Mouse (Mus musculus) lung, postnatal 25 days (tissue): ENCODE results near the gene Ccr7.

Source experiments
- DNase-seq: peaks from one replicate; pipeline ENCODE4 v3.0.0; 2022; ENCODE audit warnings: low spot score

Gene Ccr7

DNA sequence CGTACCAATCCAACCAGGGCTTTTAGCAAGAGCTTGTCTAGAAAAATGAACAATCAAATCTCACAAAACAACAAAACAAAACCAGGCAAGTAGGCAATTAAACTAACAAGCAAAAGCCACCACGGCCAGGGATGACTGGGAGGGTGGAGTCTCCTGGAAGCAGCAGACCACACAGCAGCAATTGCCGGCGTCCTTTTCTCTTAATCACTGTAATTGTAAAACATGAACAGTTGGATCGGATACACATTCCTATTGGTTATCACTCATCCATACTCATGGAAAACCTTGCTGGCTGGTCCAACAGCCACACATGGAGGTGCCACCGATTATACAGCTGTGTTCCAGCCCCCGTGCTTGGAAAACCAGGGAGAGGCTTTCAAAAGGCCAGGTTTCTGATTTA is 37.0 kb downstream of the Ccr7 start:
- DNase-seq, result no peak

DNA sequence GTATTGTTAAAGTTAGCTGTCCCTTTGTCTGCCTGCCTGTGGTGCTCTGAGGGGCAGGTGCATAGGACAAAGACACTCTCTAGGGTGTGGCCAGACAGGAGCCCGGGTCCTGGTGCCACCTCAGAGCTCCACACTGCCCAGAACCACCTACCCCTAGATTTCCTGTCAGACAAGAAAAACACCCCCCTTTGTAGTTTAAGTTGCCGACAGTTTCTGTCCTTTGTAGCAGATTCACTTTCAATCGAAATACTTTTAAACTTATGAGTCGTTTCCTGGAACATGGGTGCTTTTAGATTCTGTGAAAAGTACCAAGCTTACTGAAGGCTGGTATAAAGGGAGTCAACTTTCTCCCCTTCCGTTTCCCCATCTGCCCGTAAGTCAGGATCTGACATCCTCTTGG is 38.9 kb downstream of the Ccr7 start:
- no peak for DNase-seq

DNA sequence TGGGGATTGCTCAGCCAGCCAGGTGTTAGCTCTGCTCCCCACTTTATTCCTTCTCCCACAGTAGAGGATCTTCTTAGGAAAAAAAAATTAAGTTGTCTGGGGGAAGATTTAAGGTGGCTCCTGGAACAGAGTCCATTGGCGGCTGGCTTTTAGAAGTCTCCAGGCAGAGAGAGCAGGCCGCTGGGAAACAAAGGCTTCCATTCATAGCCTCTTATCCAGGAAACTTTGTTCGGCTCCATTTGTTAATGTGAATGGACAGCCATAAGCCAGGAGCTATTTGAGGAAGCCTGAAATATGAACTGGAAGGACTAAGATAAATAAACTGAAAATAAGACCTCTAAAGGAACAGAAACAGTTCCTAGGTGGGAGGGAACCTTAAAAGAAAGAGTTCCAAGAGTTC is 41.8 kb downstream of the Ccr7 start:
- DNase-seq, result no peak

DNA sequence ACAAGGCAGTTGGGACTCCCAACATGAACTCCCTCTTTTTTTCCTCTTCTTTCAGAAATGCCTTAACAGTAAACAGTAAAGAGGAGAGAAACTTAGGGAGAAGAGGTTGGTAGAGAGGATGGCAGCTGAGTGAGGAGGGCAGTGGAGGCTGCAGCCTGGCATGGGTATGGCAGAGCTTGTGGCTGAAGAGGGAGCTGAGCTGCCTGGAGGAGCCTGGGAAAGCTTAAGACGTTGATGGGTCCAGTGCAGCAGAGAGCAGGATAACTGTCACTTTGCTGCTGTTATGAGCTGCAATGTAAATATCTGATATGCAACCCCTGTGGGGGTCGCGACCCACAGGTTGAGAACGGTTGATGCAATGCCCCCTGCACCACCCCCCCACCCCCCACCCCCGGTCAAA is 42.2 kb downstream of the Ccr7 start:
- DNase-seq, result no peak

DNA sequence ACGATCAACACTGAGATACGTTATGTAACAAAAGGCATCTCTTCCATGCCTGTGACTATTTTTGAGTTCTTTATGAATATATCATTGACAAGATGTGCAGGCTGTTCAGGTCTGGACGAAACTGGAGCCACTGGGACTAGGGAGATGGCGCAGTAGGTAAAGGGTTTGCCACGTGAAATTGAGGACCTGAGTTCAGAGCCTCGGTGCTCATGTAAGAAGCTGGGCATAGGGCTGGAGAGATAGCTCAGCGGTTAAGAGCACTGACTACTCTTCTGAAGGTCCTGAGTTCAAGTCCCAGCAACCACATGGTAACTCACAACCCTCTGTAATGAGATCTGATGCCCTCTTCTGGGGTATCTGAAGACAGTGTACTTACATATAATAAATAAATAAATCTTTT is 43.2 kb downstream of the Ccr7 start:
- no peak for DNase-seq

DNA sequence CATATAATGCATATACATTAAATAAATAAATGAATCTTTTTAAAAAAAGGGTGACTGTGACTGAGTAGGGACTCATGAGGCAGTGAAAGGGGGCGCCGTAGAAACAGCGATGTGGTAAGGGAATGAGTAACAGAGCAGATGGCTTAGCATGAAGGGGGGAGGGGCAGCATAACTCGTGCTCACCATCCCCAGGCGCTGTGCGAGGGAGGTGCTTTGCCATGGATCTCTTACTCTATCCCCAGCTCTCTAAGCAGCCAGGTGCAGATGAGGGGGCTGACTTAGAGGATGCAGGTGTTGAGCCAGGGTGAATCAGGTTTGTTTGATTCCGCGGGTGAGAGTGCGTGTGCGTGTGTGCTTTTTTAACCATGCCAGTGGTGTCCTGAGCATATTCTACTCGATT is 43.7 kb downstream of the Ccr7 start:
- DNase-seq, result no peak

DNA sequence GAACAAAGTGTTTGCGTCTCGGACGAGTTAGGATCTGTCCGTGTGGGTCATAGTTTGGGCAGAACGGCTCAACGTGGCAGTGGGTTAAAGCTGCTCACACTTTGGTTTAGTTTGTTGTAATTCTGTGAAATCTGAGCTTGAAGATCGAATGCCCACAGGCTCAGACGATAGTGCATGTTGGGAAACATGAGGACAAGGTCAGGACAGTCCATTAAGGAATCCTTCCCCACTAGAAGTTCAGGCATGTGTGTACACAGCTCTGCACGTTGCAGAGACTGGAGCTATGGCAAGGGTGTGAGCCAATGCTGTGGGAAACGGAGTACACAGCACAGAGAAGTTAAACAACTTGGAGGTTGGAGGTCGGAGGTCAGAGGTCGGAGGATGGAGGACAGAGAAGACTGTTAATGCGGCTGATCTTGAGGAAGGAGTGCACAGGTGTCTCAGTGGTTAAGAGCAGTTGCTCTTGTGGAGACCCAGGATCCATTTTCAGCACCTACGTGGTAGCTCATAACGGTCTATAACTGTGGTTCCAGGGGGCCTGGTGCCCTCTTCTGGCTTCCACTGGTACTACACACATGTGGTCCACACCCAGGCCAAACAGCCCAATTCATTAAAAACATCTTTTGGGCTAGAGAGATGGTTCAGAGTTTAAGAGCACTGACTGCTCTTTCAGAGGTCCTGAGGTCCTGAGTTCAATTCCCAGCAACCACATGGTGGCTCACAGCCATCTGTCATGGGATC is 44.3 kb downstream of the Ccr7 start:
- DNase-seq, result no peak

DNA sequence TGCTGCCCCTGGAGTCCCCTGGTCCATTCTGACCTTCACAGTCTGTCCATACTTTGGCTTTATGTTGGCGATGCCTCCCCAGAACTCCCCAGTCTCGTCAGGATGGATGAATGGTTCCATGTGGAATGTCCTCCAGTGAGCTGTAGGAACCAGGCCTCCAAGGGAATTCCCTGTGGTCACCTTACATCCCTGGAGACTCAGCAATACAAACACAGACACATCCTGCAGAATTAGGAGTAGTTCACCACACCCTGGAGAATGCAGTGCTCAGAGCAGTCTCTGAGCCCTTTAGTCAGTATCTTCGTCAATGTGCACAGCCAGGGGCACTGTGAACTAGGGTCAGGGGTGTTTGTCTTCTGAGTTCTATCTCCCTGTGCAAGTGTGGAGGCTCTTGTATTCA is 46.6 kb downstream of the Ccr7 start:
- DNase-seq, result no peak

DNA sequence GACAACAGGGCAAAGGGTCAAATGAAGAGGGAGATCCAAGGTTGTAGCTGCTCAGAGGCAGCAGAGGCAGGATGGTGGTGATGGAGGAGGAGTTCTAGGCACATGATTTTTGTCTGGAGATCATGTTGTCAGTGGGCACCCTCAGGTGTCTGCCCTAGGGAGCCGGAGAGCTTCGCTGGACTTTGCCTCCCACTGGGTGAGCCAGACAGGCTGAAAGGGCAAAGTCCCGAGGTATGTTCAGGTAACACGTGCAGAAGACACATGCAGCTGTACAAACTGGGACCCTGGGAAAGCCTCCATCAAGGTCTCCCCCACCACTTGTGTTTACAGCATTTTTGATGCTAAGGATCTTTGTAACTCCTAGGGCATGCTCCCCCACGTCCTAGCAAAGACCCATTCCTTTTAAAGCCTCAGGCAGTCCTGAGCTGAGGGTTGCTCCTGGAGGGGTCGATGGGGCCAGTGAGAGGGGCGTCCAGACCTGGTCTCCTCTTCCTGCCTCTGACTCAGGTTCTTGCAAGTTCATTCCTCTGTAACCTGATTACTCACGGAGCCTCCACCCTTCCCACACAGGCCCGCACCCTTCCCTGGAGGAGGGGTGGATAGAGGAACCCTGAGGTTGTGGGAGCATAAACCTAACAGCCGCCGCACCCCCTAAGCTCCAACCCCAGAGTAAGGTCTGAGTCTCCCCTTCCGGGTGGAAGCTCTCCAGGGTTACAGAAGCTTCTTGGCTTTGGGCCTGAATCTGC is 48.7 kb downstream of the Ccr7 start:
- no peak for DNase-seq

DNA sequence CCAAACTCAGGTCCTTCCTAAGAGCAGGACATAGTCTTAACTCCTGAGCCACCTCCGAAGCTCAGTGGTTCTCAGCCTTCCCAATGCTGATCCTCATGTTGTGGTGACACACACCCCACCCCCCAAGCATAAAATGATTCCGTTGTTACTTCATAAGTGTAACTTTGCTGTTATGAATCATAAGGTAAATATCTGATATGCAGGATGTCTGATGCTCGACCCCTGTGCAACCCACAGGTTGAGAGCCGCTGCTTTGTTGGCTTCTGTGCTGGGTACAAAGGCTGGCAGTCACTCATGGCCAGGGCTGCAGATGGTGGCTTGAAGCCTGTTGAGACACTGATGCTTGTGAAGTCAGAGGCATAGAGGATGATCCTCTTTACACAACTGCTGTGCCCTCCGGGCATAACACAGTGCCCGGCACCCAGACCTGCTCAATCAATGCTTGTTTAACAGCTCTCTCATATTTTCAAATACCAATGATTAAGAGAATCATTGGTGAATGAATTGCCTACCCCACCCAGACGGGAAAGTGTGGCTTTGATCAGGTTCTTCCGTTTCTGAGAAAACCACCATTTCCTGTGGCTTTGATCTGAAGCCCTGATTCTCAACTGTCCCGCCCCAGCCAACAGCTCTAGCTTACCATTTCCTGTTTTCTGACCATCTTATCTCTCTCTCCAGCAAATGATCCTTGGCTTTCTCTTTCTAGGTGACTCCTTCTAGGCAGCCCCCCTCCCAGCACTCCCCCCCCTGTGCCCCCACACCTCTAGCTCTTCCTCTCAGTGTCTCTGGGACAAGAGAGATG is 50.1 kb downstream of the Ccr7 start:
- no peak for DNase-seq

DNA sequence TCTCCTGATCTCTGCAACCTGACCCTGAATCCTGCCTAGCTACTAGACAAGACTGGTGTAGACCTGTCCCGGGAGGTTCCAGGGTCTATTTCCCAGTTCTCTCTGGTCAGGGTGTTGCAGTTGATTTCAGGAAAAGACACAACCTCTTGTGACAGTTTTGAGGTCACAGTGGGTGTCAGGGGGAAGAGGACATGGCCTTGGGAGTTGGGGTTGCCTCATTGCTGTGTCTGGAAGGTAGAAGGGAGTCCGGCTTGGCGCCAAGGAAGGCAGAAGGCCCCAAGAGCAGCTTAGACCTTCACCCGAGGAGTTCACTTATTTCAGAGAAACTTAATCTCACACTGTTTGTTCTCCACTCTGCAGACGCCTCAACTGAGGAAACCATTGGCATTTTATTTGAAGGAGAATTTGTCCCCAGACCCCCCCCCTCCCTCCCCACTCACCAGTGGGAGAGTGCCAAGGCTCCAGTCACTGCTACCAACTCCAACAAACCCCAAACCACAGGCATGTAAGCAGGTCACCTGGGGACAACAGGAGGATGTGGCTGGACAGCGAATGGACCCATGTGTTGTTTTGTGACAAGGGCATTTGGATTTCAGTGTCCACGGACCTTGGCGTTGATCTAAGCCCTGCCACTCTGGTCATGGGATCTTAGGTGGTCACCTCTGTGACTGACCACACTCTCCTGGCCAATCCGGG is 52.2 kb downstream of the Ccr7 start:
- no peak for DNase-seq

DNA sequence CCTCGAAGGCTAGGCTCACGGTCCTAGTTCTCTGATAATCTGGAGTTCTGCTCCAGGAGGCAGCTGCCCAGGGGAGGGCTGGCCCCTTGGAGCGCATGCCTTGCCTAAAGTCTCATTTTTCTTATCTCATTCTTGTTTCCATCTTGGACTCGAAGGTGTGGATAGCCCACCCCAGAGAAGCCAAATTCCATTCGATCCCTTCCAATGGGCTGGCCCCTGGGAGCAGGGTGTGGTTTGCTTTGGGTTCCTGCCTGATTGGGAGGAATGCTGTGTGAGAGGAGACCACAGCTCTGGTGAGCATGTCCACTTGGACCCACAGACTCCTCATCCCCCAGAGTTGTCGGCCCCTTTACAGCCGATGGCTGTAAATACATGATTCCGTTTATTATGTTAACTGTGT is 53.2 kb downstream of the Ccr7 start:
- no peak for DNase-seq

DNA sequence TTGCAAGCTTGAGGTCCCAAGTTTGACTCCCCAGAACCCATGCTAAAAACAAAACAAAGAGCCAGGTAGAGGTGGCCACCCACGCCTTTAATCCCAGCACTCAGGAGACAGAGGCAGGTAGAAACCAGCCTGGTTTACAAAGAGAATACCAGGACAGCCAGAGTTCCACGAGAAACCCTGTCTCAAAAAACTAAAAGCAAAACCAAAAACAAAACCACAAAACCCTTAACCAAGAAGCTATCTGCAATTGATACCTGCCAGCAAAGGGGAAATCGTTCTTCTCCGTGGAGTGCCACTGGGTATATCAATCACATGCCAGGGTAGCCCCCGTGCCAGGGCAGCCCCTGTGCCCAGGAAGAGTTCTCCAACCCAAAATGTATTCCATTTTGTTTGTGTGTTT is 54.7 kb downstream of the Ccr7 start:
- DNase-seq, result no peak

DNA sequence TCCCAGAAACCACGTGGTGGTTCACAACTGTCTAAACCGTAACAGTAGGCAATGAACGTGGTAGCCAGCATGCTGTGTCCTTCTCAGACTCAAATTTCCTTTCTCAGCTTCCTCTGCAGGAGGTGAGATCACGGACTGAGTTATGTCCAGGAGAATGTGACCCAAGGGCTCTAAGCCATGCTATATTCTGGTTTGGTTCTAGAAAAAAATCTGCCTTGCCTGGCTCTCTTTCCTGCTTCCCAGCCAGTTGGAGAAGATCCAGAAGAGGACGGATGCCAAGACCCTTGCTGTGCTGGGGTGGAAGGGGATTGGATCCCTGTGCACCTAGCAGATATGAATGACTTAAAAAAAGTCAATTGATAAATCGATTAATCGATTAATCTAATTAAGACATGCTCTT is 55.4 kb downstream of the Ccr7 start:
- no peak for DNase-seq

DNA sequence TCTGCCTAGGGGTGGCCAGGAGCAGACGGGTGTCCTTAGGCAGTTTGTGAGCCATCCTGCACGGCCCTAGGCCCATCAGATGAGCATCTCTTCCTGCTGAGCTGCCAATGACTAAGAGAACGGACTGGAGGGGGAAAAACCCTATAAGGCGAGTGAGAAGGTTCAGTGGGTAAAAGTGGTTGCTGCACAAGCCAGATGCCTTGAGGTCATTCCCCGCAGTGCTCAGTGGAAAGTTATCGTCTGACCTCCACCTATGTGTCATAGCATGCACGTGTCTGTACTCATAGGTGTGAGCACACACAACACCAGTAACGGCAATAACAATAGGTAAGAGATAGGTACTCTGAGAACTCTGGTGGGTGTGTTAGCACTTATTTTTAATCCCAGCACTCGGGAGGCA is 56.0 kb downstream of the Ccr7 start:
- DNase-seq, result no peak

DNA sequence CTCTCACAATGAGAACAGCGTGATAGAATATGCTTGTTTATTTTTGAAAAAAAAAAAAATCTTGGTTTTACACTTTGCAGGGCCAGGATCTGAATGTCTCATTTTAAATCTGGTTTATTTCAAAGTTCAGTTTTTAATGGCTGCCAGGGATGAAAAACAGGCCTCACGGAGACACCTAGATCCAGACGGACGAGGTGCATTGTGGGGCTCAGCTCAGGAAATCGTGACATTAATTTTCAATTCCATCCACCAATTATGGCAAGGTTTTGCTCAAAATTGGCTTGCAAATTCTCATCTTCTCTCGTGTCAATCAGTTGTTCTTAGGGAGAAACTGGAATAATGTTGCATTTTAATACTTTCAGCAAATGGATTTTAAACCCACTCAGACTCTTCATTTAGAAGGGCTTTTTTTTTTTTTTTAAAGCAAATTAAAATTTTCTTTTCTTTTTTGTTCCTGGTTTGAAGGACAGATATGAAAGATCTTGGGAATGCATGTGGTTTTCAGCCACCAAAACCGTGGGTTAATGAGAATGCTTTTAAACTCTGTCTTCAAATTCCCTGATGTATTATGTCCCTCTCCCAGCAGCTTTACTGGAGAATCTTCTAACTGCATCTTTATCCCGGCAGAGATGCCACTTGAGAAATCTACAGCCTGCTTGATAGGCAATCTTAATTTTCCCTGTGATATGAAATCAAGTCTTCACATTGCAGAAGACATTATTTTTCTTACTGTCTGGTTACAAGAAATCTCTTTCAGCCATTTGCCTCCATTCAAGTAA is 57.7 kb downstream of the Ccr7 start:
- DNase-seq, result no peak

DNA sequence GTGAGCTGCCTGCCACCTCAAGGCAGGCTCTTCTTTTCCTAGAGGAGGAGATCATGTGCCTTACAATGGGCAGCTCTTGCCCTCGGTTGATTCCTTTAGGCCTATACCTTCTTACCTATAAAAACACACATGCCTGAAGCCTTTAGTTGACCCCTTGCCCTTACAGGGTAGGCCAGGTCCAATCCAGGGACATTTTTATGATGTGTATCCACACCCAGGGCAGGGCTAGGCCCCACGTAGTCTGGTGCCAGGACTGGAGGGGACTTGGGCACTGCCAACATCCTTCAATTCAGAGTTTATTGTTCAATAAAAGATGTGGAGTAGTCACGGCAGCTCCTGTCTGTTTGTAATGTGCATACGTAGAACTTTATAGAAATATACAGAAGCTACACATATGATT is 58.5 kb downstream of the Ccr7 start:
- no peak for DNase-seq

DNA sequence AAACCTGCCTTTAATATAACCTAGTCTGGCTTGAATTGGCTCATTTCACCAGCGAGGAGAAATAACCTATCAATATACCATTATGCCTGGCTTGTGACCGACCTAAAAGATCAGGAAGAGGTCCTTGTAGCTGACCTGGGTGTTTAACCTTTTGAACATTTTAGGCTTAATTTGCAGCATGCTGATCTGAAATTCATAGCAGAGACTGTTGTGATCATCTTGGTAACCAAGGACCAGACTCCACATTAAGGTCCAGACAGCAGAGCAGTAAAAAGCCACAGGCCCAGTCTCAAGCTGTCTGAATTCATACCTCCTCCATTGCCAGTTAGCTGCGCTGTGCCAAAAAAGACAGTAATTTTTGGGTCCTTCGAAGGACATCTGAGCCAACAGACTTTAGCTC is 59.1 kb downstream of the Ccr7 start:
- DNase-seq, result no peak

DNA sequence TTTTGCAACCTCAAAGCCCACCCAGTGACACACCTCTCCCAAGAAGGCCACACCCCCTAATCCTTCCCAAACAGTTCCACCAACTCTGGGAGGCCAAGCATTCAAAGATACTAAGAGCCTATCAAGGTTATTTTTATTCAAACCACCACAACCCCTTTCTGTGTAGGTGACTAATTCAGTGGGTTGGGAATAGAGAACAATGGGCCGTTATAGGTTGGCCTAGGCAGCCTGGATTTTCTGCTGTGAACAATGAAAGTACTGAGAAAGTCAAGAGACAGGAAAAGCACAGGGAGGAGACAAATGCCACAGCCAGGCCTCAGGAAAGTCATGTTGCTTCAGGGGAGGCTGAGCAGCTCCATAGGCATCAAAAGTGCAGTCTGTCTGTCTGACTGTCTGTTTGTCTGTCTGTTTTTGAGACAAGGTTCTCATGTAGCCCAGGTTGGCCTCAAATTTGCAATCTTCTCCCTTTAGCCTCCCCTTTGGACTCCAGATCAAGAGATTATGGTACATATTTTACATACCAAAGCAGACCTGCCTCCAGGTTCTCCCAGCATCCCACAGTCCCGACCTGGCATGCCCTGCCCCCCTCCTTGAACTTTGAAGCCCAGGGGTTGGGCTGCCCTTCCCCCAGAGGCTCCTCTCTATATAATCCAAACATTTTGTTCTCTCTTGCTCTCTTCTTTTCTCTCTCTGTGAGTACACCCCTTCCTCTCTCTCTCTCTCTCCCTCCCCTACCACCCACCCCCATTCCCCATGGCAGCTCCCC is 59.8 kb downstream of the Ccr7 start:
- DNase-seq, result no peak
